Mouse (Mus musculus): ENCODE measurements around the gene Dqx1.

Dqx1 gene

GRCm38 (mm10) chr6:83033249-83034185, 24.1 kb upstream of the Dqx1 start, which contains the start of the genes Dok1 and Loxl3:
Gene Dok1, minus strand, starts transcription at chr6:83033471.
Gene Loxl3, plus strand, starts transcription at chr6:83034173.
- DNase-seq, result peak; percentile 74

GRCm38 (mm10) chr6:83034463-83035055, 23.1 kb upstream of the Dqx1 start:
- no peak for DNase-seq

DNA sequence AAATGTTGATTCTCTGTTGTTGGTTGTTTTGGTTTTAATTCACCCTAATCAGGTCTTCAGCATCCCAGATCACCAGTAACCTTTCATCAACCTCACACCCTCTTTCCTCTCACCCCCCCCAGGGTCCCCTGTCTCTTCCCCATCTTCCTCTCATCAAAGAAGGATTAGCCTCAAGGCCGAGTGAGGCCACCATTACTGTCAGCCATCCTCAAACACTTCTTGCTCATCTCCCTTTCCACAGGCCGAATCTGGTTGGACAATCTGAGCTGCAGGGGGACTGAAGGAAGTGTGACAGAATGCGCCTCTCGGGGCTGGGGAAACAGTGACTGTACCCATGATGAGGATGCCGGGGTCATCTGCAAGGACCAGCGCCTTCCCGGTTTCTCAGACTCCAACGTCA, 20.5 kb upstream of the Dqx1 start:
- no peak for DNase-seq

GRCm38 (mm10) chr6:83038496-83039012, 19.1 kb upstream of the Dqx1 start:
- peak; percentile 97 for DNase-seq

- DNase-seq, result no peak
Observed at GRCm38 (mm10) chr6:83040601-83041000, 17.0 kb upstream of the Dqx1 start.

DNA sequence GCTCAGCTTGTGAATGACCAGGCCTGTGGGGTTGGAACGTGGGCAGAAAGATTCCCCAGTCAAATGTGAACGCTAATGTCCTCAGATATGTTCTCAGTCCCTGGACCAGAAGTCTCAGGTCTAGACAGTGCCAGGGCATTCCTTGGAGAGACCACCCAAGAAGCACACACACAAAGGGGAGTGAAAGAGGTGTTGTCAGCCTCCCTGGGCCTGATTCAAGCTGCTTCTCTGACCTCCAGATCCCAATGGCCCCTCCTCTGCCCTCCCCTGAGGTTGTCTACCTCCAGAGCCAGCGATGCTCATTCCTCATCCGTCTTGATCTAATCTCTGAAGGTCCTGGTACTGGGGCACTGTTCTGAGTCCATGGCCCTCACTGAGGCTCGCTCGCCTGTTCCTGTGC, 14.1 kb upstream of the Dqx1 start:
- DNase-seq, result no peak

GRCm38 (mm10) chr6:83043993-83044392, 13.7 kb upstream of the Dqx1 start:
- DNase-seq, result no peak

- DNase-seq, result peak; percentile 22
Observed at GRCm38 (mm10) chr6:83044742-83045141, 12.9 kb upstream of the Dqx1 start.

DNA sequence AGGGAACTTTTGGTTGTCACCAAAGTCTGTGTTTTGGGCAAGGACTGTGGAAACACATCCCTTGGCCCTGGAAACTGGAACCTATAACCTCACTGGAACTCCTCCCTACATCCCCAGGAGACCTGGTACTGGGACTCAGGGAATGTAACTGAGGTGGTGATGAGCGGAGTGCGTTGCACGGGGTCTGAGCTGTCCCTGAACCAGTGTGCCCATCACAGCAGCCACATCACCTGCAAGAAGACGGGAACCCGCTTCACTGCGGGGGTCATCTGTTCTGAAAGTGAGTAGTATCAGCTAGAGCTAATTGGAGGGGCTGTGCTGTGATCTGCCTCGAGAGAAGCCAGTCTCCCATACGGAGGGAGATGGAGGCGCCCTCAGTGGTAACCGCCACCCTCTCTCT, 8.3 kb upstream of the Dqx1 start:
- no peak for DNase-seq

DNA sequence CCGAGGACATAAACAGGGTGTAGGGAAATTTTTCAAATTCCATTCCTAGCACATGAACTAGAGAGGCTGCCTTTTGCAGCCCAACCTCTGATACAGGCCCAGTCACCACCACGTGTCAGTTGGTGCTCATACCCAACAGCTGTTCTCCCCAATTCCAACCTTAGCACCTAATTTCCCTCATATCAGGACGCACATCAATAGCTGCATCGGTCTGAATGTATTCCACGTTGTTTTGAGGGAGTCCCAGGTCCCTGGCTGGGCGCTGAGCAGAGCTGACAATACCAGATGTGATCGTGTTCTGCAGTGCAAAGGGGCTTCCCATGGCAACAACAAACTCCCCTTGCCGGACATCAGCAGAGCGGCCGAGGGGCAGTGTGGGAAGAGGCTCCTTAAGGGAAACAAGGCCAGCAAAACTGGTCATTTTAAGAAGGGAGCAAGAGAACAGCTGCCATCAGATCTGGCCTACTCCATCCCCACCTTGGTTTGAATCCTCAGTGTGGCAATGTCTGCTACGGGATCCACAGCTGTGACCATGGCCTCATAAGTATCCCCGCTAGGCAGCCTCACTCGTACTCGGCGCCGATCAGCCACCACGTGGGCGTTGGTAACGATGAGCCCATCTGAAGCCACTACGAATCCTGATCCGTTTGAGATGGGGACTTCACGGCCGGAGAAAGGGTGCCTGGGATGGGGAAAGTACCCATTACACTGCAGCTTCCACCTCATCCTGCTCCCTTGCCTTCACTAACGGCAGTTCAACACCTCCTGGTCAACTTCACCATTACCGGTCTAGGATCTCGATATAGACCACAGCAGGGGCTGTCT, 4.3 kb upstream of the Dqx1 start:
- DNase-seq, result peak; percentile 41

DNA sequence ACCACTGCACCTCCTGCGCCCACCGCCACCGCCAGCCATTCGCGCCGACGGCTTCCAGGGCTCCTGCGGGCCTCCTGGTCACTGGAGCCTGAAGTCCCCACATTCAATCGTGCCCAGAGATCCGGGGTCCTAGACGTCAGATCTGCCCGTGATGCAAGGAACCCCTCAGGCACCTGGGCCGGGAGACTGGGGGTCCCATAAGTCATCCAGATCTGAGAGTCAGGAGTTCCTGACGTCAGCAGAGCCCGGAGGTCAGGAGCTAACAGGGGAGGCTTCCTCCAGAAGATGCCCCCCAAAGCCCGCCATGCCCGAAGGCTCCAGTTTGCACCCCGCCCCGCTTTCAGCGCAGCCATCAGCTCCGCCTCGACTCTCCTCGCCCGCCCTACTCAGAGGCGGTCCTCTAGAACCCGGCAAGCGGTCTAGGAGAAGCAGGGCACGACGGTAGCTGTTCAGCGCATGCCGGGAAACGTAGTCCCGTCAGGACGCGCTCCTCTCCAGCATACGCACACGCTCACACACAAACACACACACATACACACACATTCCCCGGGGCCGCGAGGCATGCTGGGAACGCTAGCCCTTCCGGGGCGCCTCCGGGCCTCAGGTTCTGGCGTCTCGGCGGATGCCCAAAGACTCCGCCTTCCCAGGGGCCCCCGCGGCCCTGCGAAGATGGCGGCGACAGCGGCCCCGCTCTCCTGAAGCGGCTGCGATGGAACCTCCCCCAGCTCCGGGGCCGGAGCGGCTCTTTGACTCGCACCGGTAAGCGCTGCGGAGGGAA, 3.4 kb upstream of the Dqx1 start, which contains the start of gene Aup1:
Gene Aup1 (plus strand): TSS at position 448 of the 778 bp plus-strand sequence.
- peak; percentile 98 for DNase-seq

DNA sequence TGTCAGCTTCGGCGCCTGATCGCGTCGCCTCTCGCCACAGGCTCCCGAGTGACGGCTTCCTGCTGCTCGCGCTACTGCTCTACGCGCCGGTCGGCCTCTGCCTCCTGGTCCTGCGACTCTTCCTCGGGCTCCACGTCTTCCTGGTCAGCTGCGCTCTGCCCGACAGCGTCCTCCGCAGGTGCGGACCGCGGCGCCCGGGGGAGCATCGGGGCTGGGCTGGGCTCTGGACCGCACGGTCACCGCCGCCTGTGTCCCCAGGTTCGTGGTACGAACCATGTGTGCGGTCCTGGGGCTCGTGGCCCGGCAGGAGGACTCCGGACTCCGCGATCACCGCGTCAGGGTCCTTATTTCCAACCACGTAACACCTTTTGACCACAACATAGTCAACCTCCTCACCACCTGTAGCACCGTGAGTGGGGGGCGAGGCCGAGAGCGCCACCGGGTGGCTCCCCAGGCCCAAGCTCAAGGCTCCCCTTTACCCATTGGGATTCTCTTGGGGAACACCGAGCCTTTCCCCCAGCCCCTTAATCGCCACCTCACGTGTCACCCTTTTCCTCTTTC, 2.7 kb upstream of the Dqx1 start, which contains the start of gene Htra2:
Gene Htra2 (minus strand): TSS at position 403 of the 561 bp plus-strand sequence.
- DNase-seq, result peak; percentile 43

DNA sequence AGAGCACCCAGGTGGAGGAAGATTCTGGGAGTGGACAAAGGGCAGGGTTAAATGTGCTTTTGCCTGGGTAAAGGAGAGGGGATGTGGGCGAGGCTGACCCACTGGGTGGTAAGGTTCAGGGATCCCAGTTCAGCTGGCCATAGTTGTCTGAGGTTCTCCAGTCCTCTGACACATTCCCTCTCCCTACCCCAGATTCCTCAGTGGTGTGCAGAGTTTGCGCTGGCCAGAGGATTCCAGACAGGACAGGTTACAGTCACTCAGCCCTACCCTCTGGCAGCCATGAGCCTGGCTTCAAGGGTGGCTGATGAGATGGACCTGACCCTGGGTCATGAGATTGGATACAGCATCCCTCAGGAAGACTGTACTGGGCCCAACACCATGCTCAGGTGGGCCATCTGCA, 1.1 kb downstream of the Dqx1 start:
- DNase-seq, result no peak

GRCm38 (mm10) chr6:83065995-83066394, 8.4 kb downstream of the Dqx1 start:
- no peak for DNase-seq

- DNase-seq, result no peak
Observed at GRCm38 (mm10) chr6:83066441-83066840, 8.8 kb downstream of the Dqx1 start.

DNA sequence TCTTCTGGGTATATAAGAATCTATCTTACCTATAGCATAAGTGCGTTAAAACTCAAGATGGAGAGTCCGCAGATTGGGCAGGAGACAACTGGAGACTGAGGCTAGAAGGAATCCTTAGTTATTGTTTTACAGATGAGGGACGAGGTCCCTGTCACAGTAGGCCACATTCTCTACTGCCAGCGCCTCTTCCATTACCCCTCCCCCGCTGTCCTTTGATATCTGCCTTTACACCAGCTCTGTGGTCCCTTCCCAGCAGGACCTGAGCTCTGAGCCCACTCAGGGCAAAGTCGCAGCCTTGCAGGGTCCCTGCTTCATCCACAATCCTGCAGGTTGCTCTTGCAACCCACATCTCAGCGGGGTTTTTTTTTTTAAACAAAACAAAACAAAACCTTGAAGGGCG, 10.6 kb downstream of the Dqx1 start:
- no peak for DNase-seq

- DNase-seq, result no peak
Observed at GRCm38 (mm10) chr6:83068706-83069487, 11.3 kb downstream of the Dqx1 start.

DNA sequence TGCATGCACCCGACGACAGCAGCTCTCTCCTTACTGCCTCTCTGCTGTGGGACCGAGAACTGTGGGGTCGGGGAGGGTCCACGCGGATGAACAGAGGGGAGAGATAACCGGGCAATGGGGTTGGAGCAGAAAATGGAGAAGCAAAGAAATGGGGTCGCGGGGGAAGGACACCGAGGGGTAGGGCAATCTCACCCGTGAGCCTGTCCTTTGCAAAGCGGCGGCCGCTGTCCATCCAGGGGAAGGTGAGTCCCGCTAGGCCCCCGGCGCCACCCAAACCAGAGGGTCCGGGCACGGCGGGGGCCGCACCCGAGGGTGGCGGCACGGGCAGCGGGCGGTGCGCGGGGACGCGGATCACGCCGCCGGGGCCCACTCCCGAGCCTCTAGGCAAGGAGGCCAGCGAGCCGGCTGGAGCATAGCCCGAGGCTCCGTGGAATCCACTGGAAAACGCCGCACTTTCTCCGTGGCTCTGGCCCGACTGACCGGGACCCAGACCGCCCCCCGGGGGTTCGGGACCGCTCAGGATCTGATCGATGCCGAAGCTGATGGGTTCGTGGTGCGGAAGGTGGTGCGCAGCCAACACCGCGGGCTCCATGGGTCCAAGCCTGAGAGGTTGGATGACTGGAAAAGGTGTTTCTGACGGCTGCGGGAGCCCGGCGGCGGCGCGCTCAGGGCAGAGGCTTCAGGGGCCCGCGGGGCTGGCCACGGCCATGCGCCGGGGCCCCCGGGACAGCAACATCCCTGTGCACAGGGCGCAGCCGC, 12.0 kb downstream of the Dqx1 start:
- no peak for DNase-seq

- DNase-seq, result no peak
Observed at GRCm38 (mm10) chr6:83070247-83070310, 12.4 kb downstream of the Dqx1 start, which contains the start of gene Tlx2. Gene Tlx2, minus strand, starts transcription at chr6:83070293.

All from lung, postnatal 36 days (tissue).